Mouse (Mus musculus): ENCODE results near the gene Cfap73. TPM values are rescaled to one million over a fixed set of nuclear protein-coding genes. Genes with fewer than 3 reads are reported as not detected.

Cfap73 gene
- total and polyA plus RNA-seq, 3 experiments: 0.26 TPM; not detected in 2

DNA sequence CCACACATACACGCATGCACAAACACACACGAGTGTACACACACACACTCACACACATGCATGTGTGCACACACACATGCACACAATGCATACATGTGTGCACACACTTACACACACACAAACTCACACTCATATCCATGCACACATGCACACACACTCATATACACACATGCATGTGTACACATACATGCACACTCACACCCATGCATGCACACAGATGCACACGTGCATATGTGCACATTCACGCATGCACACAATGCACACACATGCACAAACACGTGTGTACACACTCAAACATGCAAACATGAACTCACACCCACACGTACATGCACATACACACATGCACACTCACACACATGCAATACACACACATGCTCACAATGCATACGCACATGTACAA is 6.1 kb upstream of the Cfap73 start:
- in situ Hi-C loops (cut with MboI; ENCODE audit: low pct_ligation_motif_present, low pct_unique_long_range_greater_than_20kb, low sequenced_read_pairs): no loop called here
- peaks cover 20 to 25% of the 10 kb centered on the region in 2 experiments for H3K4me1 ChIP-seq (ENCODE audit: control insufficient read depth in 1 of 2, insufficient read depth in 2 of 2)
- H3K9ac ChIP-seq (ENCODE audit: insufficient read depth, low read depth): no peak overlapping the region
- dilution Hi-C loops (cut with MboI; ENCODE audit: extremely low pct_ligation_motif_present, extremely low pct_unique_long_range_greater_than_20kb, low sequenced_read_pairs): no loop called here
- H3K27ac ChIP-seq (ENCODE audit: insufficient read depth, low read depth): no peak overlapping the region
- peaks cover 0 to 3% of the 10 kb centered on the region in 2 experiments for H3K36me3 ChIP-seq (replicated peaks in 1 of 2; ENCODE audit: control insufficient read depth in 1 of 2, insufficient read depth in 1 of 2, low read length in 1 of 2)
- no peak for DNase-seq (ENCODE audit: extremely low read depth)
- H3K4me3 ChIP-seq (replicated peaks in 1 of 3; ENCODE audit: low read depth in 2 of 3, low read length in 2 of 3, poor library complexity in 1 of 3): no peak overlapping the region
- H3K27me3 ChIP-seq (replicated peaks): no peaks in the 10 kb centered on the region
- TF ChIP-seq SMC3 (IDR thresholded peaks at IDR 0.05; ENCODE audit: low read depth, low read length) (no peak), RAD21 (IDR thresholded peaks at IDR 0.05; ENCODE audit: low read depth, low read length) (no peak)
- no peaks in the 10 kb centered on the region for H3K79me2 ChIP-seq (replicated peaks; ENCODE audit: control insufficient read depth, extremely low read depth, insufficient read depth, poor library complexity, severe bottlenecking)
- H3K4me2 ChIP-seq (ENCODE audit: insufficient read depth, low read depth, poor library complexity, severe bottlenecking): no peak overlapping the region
- H3K9me3 ChIP-seq (replicated peaks; ENCODE audit: low read length): peaks cover 8% of the 10 kb centered on the region

DNA sequence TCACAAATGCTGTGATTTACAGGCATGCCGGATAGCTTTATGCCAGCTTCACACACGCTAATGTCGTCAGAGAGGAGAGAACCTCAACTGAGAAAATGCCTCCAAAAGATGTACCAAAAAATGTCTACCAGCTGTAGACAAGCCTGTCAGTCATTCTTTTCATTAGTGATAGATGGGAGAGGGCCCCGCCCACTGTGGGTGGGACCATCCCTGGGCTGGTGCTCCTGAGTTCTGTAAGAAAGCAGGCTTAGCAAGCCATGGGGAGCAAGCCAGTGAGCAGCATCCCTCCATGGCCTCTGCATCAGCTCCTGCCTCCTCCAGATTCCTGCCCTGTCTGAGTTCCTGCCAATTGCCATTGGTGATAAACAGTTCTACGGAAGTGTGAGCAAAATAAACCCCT is 1.6 kb upstream of the Cfap73 start:
- H3K9me3 ChIP-seq (replicated peaks; ENCODE audit: low read length): peaks cover 23% of the 10 kb centered on the region
- peaks cover 19 to 24% of the 10 kb centered on the region in 2 experiments for H3K4me1 ChIP-seq (ENCODE audit: control insufficient read depth in 1 of 2, insufficient read depth in 2 of 2)
- in situ Hi-C loops (cut with MboI; ENCODE audit: low pct_ligation_motif_present, low pct_unique_long_range_greater_than_20kb, low sequenced_read_pairs) (no loop called here), dilution Hi-C loops (cut with MboI; ENCODE audit: extremely low pct_ligation_motif_present, extremely low pct_unique_long_range_greater_than_20kb, low sequenced_read_pairs) (no loop called here)
- no peak for TF ChIP-seq RCOR1 (conservative IDR thresholded peaks at IDR 0.05; ENCODE audit: low read depth, low read length)
- TF ChIP-seq JUND (conservative IDR thresholded peaks at IDR 0.05; ENCODE audit: low read depth, low read length): no peak
- TF ChIP-seq GABPA (IDR thresholded peaks at IDR 0.05; ENCODE audit: insufficient replicate concordance, low read depth, low read length): no peak
- no peak for TF ChIP-seq E2F4 (IDR thresholded peaks at IDR 0.05; ENCODE audit: insufficient replicate concordance, low read depth, low read length)
- no peak for TF ChIP-seq POLR2A (IDR thresholded peaks at IDR 0.05; ENCODE audit: low read depth, low read length)
- TF ChIP-seq ELF1 (IDR thresholded peaks at IDR 0.05; ENCODE audit: low read depth, low read length): no peak
- TF ChIP-seq CHD1 (IDR thresholded peaks at IDR 0.05; ENCODE audit: low read depth, low read length): no peak
- TF ChIP-seq MAX (IDR thresholded peaks at IDR 0.05; ENCODE audit: low read length): no peak
- no peak for TF ChIP-seq CHD2 (IDR thresholded peaks at IDR 0.05; ENCODE audit: low read length)
- TF ChIP-seq HCFC1 (IDR thresholded peaks at IDR 0.05; ENCODE audit: low read depth, low read length): no peak
- no peak for TF ChIP-seq BHLHE40 (IDR thresholded peaks at IDR 0.05; ENCODE audit: low read depth, low read length)
- TF ChIP-seq CTCF (conservative IDR thresholded peaks at IDR 0.05 in 1 of 2, IDR thresholded peaks at IDR 0.05 in 1 of 2; ENCODE audit: low read depth in 2 of 2, low read length in 2 of 2): no peak
- TF ChIP-seq EP300 (IDR thresholded peaks at IDR 0.05; ENCODE audit: low read length): no peak
- no peak for TF ChIP-seq MYC (IDR thresholded peaks at IDR 0.05; ENCODE audit: low read depth, low read length)
- TF ChIP-seq RAD21 (IDR thresholded peaks at IDR 0.05; ENCODE audit: low read depth, low read length): no peak
- TF ChIP-seq NELFE (IDR thresholded peaks at IDR 0.05; ENCODE audit: low read depth, low read length): no peak
- no peak overlapping the region for H3K4me3 ChIP-seq (replicated peaks in 1 of 3; ENCODE audit: low read depth in 2 of 3, low read length in 2 of 3, poor library complexity in 1 of 3)
- no peak overlapping the region for H3K4me2 ChIP-seq (ENCODE audit: insufficient read depth, low read depth, poor library complexity, severe bottlenecking)
- DNase-seq (ENCODE audit: extremely low read depth): no peak
- peaks cover 0 to 6% of the 10 kb centered on the region in 2 experiments for H3K36me3 ChIP-seq (replicated peaks in 1 of 2; ENCODE audit: control insufficient read depth in 1 of 2, insufficient read depth in 1 of 2, low read length in 1 of 2)
- H3K9ac ChIP-seq (ENCODE audit: insufficient read depth, low read depth): no peak overlapping the region
- H3K27me3 ChIP-seq (replicated peaks): no peaks in the 10 kb centered on the region
- H3K27ac ChIP-seq (ENCODE audit: insufficient read depth, low read depth): no peak overlapping the region
- H3K79me2 ChIP-seq (replicated peaks; ENCODE audit: control insufficient read depth, extremely low read depth, insufficient read depth, poor library complexity, severe bottlenecking): no peaks in the 10 kb centered on the region

Measured in CH12.LX (cell line).